Mouse (Mus musculus) heart, embryonic 16.5 days (tissue): ENCODE measurements around the gene Gm44973. TPM values are rescaled to one million over a fixed set of nuclear protein-coding genes. Genes with fewer than 3 reads are reported as not detected.

Experiments used
- ATAC-seq: fragments of 200-750 bp; cut with Nextera tagmentation; replicated peaks from 2 replicates; pipeline ENCODE4 v1.8.0; 2017; ENCODE audit warnings: moderate number of reproducible peaks; ENCODE audit not compliant: insufficient read depth, low FRiP score; ENCODE audit errors: extremely low read depth
- H3K27ac ChIP-seq: fragments of 300-500 bp; sonication (generic); 2 replicates; pipeline ENCODE4 v1.5.1; 2014; ENCODE audit warnings: mild to moderate bottlenecking, low read length, control low read depth, moderate library complexity
- H3K27me3 ChIP-seq: fragments of 300-500 bp; sonication (generic); 2 replicates; pipeline ENCODE4 v1.6.1; 2014; ENCODE audit warnings: low read length, mixed read lengths; ENCODE audit not compliant: control insufficient read depth, insufficient read depth
- H3K36me3 ChIP-seq: fragments of 300-500 bp; sonication (generic); 2 replicates; pipeline ENCODE4 v1.6.1; 2014; ENCODE audit not compliant: control insufficient read depth, insufficient read depth
- H3K4me1 ChIP-seq: fragments of 300-500 bp; sonication (generic); 2 replicates; pipeline ENCODE4 v1.6.1; 2014; ENCODE audit warnings: low read length, mixed read lengths; ENCODE audit not compliant: control insufficient read depth, insufficient read depth
- H3K4me2 ChIP-seq: fragments of 300-500 bp; sonication (generic); 2 replicates; pipeline ENCODE4 v1.6.1; 2014; ENCODE audit warnings: low read depth, mild to moderate bottlenecking, control low read depth, low read length
- H3K4me3 ChIP-seq: fragments of 300-500 bp; sonication (generic); 2 replicates; pipeline ENCODE4 v1.5.1; 2014; ENCODE audit warnings: mild to moderate bottlenecking, control low read depth, low read length
- H3K9ac ChIP-seq: fragments of 300-500 bp; sonication (generic); 2 replicates; pipeline ENCODE4 v1.6.1; 2014; ENCODE audit warnings: low read length, control low read depth
- H3K9me3 ChIP-seq: fragments of 300-500 bp; sonication (generic); replicated peaks from 2 replicates; pipeline ENCODE4 v1.6.1; 2016; ENCODE audit warnings: low read length; ENCODE audit not compliant: control insufficient read depth
- WGBS: fragments of 180-500 bp; shearing (Covaris S2); extraction: QIAGEN DNeasy Blood & Tissue Kit; methylation state at CpG from one replicate; pipeline ENCODE4 v1.1.7; 2014; 5-methylcytosine and 5-hydroxymethylcytosine counted together
- polyA plus RNA-seq: library from polyadenylated mRNA; unstranded; fragments of >200 nt; fragmentation: Nextera tagmentation; extraction: Ambion mirVana; gene quantifications from 2 replicates; pipeline ENCODE4 v1.2.1, GENCODE M21; 2015

The Gm44973 gene
- 0.95 TPM in 1 of 2 replicates, not detected in the other for polyA plus RNA-seq

DNA sequence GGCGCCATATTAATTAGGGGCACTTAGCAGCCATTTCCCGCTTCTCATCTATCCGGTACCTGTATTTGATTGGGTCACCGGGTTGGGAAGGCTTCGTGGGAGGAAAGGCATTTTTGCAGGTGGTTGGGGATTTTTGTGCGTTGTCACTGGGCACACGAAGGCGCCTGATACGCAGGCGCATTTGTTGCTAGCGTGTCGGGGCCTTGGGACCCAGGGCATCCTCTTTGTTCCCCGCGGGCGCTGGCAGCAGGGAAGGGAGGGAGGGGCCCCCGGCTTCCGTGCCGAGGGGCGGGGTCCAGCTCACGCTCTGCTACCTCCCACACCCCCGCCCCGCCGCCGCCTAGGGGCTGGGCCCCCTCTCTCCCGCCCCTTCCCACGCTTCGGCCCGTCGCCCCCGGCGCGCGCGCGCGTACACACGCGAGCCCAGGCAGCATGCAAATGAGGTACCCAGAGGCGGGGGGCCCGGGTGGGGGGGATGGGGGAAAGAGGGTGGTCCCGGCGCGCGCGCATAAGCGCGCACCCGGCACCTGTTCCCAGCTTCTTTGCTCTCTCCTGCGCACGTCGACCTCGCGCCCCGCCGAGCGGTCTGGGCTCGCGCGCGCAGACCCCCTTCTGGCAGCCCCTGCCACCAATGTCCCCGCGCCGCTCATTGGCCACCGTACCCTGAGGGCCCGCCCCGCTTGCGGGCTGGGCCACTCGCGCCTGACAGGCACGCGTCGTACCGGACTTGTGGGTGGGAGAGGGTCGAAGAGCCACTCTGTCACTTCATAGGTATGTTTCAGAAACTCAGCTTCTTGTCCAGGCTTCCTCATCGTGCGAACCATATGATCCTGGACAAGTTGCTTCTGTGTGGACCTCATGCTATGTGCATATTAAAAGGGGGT, at the start of gene Gm44973:
Gene Gm44973, plus strand, starts transcription at position 379 of the 884 bp plus-strand sequence.
- peaks cover 25% of the 10 kb centered on the region for H3K36me3 ChIP-seq
- peak within 1 kb of the TSS; percentile 84 for H3K4me2 ChIP-seq
- H3K9me3 ChIP-seq: 0 out of 2 replicates have a peak, but pooled peaks cover 2% of the 10 kb centered on the region
- H3K27me3 ChIP-seq: no peaks in the 10 kb centered on the region
- peak; percentile 77 for ATAC-seq
- H3K27ac ChIP-seq: peak within 1 kb of the TSS; percentile 99
- peak within 1 kb of the TSS; percentile 94 for H3K9ac ChIP-seq
- H3K4me1 ChIP-seq: peaks cover 9% of the 10 kb centered on the region
- WGBS: under 1% methylated on average over 62 of the region's 76 CpGs
- H3K4me3 ChIP-seq: peak within 1 kb of the TSS; percentile 88

DNA sequence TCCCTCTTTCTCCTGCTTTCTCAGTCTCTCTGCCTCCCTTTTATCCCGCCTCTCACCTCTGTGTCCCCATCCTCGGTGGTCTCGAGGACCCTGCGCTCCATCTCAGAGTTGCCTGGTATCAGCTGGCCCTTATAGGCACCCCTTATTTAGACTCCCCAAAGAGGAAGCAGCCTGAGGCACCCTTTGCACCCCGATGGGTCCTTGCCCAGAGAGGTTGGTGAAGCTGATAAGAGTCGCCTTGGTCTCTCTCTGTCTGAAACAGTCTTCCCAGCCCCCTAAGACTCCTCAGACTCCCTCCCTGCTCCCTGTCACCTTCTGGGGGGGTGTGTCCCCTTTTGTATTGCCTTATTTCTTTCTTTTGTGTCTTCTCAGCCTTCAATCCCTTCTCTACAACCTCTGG, 44.2 kb upstream of the Gm44973 start, which contains the start of gene Sbk3:
Gene Sbk3, minus strand, starts transcription at position 101 of the 400 bp plus-strand sequence.
- H3K9ac ChIP-seq: 0 out of 2 replicates have a peak within 1 kb of the TSS, but pooled peaks have one; percentile 18
- no peak within 1 kb of the TSS for H3K4me2 ChIP-seq

DNA sequence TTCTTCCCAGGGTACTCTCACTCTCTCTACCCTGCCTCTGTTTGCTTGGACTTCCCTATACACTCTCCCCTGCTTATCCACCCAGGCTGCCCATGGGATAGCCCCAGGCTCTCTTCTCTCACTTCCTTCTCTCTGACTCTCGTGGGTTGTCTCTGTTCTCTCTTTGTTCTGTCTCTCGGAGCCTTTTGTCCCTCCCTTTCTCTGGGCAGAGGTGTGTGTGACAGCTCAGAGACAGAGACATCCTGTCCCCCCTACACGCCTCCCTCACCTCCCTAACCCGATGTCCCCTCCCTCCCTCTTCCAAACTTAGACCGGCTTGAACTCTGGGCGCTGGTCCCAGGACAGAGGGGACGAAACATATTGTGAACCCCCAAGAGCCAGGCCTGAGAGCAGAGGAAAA, 43.6 kb upstream of the Gm44973 start:
- H3K9me3 ChIP-seq: no peaks in the 10 kb centered on the region
- WGBS: 20% methylated on average over 7 of the region's 7 CpGs
- 0 out of 2 replicates have a peak overlapping the region, but pooled peaks have one; percentile 18 for H3K9ac ChIP-seq
- no peak; the same call in 1 of the 2 replicates for ATAC-seq
- peak overlapping the region; percentile 61 for H3K27ac ChIP-seq
- H3K36me3 ChIP-seq: no peaks in the 10 kb centered on the region
- peaks cover 9% of the 10 kb centered on the region for H3K4me1 ChIP-seq
- no peaks in the 10 kb centered on the region for H3K27me3 ChIP-seq
- no peak overlapping the region for H3K4me3 ChIP-seq
- no peak overlapping the region for H3K4me2 ChIP-seq

More for the DNA sequence above, 44.2 kb upstream of the Gm44973 start, which contains the start of gene Sbk3:
- Histone ChIP-seq H3K27ac (peak within 1 kb of the TSS; percentile 61), H3K36me3 (no peaks in the 10 kb centered on the region), H3K9me3 (no peaks in the 10 kb centered on the region), H3K4me3 (no peak within 1 kb of the TSS), H3K4me1 (peaks cover 9% of the 10 kb centered on the region), H3K27me3 (no peaks in the 10 kb centered on the region)
- no peak for ATAC-seq
- 36% methylated on average over 6 of the region's 6 CpGs for WGBS

DNA sequence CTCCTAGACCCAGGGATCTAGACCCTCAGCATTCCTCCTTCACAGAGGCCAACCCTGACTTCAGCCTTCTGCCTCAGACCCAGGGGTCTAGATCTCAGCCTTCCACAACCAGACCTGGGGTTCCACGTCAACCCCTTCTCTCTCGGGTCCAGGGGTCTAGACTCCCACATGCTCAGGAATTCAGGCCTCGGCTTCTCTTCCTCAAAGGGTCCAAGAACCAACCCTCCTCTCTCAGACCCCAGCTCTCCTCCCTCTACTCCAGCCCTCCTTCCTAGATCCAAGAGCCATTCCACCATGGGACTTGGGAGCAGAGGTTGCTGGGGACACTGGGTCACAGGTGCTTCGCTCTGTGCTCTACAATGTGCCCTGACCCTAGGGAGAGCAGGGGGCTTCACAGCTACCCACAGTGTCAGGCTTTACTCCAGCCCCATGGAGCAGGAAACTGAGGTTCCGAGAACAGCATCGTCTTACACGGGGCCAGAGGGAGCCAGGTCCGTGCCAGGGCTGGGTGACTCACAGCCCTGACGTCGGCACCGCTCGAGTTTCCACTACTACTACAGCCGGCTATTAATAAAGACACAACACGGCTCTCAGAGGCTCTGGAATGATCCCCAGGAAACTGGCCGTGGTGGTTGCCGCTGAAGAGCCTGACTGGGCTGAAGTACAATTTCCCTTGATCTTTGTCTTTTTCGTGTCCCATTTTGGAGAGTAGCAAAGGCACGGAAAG, 42.8 kb upstream of the Gm44973 start:
- ATAC-seq: peak; percentile 85
- Histone ChIP-seq H3K9ac (no peak overlapping the region), H3K9me3 (0 out of 2 replicates have a peak, but pooled peaks cover 2% of the 10 kb centered on the region), H3K4me1 (peaks cover 9% of the 10 kb centered on the region), H3K36me3 (no peaks in the 10 kb centered on the region), H3K4me3 (no peak overlapping the region), H3K27me3 (no peaks in the 10 kb centered on the region), H3K27ac (peak overlapping the region; percentile 61), H3K4me2 (no peak overlapping the region)
- WGBS: 35% methylated on average over 18 of the region's 18 CpGs

DNA sequence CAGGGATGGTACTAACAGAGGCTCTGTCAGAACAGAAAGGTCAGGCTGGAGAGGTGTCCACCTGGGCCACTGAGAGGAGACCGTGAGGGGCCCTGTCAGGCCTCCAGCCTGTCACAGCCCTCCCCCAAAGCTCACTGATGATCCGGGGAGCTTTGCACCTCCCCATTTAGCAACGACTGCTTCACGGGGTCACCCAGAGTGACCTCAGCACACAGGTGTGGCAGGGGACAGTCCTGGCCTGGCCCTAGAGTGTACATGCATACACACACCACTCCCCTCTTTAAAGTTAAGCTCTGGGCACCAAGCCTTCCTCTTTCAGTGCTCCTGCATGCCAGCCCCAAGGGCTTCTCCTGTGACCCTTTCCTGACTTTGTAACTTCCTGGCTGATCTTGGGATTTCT, 39.8 kb upstream of the Gm44973 start:
- no peak for ATAC-seq
- Histone ChIP-seq H3K27me3 (no peaks in the 10 kb centered on the region), H3K9me3 (0 out of 2 replicates have a peak, but pooled peaks cover 2% of the 10 kb centered on the region), H3K36me3 (no peaks in the 10 kb centered on the region), H3K9ac (no peak overlapping the region), H3K4me1 (peaks cover 9% of the 10 kb centered on the region), H3K4me3 (no peak overlapping the region), H3K4me2 (no peak overlapping the region), H3K27ac (no peak overlapping the region)
- 53% methylated on average over 4 of the region's 4 CpGs for WGBS

DNA sequence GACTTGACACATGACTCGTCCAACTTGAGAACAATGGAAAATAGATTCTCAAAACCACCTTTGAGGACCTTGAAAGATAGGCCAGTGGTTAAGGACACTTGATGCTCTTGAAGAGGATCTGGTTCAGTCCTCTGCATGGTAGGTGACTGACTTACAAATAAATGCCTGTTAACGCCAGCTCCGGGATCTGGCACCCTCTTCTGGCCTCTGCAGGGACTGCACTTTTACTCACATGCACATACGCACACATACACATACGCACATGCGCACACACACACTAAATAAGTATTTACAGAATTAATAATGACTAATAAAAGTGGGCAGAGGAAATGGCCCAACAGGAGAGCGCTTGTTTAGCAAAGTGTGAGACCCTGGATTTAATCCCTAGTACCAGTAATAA, 38.5 kb upstream of the Gm44973 start:
- H3K9me3 ChIP-seq: 0 out of 2 replicates have a peak, but pooled peaks cover 2% of the 10 kb centered on the region
- no peak overlapping the region for H3K4me2 ChIP-seq
- H3K4me1 ChIP-seq: peaks cover 7% of the 10 kb centered on the region
- H3K36me3 ChIP-seq: no peaks in the 10 kb centered on the region
- 87% methylated on average over 7 of the region's 7 CpGs for WGBS
- no peak overlapping the region for H3K9ac ChIP-seq
- H3K4me3 ChIP-seq: no peak overlapping the region
- ATAC-seq: no peak
- H3K27ac ChIP-seq: no peak overlapping the region
- no peaks in the 10 kb centered on the region for H3K27me3 ChIP-seq

DNA sequence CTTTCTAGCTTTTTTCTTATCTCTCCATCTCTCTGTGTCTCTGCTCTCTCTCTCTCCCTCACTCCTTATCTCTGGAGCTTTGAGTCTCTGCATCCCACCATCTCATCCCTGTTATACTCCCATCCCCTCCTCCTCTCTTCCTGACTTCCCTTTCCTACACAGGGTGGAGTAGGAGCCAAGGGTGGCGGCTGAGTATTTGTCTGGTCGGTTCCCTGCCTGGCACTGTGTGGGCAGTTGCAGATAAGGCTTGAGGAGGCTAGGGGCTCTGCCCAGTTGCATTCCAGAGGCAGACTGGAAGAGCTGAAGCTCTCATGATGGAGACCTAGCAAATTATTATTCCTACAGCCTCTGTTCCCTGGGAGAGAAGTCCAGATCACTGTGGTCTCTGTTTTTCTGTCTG, 27.0 kb upstream of the Gm44973 start:
- no peak for ATAC-seq
- H3K4me1 ChIP-seq: no peaks in the 10 kb centered on the region
- 0 out of 2 replicates have a peak, but pooled peaks cover 2% of the 10 kb centered on the region for H3K9me3 ChIP-seq
- H3K36me3 ChIP-seq: peaks cover 14% of the 10 kb centered on the region
- 29% methylated on average over 2 of the region's 2 CpGs for WGBS
- H3K4me2 ChIP-seq: no peak overlapping the region
- no peaks in the 10 kb centered on the region; the same call in 1 of the 2 replicates for H3K27me3 ChIP-seq
- no peak overlapping the region for H3K4me3 ChIP-seq
- H3K27ac ChIP-seq: no peak overlapping the region
- no peak overlapping the region for H3K9ac ChIP-seq

DNA sequence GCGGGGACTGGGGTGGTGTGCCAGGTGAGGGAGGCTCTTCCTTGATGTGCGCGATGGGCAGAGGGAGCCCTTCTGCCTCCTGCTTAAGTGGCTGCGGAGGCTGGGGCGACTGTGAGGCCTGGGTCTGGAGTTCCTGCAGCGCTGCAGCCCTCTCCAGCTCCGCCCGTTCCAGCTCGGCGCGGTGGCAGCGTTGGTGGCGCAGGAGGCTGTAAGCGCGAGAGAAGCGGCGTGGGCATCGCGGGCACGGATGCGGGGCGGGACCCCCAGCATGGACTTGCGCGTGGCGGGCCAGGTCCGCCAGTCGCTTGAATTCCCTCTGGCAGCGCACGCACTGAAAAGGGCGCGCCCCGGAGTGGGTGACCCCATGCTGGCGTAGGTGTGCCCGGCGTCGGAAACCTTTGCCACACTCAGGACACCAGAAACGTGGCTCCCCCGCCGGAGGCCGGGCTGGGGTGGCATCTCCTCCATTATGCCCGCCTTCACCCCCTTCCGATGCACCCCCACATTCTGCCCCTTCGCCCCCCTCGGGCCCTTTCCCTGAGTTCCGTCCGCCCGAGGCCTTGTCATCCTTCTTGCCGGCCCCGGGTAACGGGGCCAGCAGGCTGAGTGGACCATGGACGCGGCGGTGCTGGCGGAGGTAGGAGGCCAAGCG, 21.8 kb upstream of the Gm44973 start:
- 47% methylated on average over 55 of the region's 55 CpGs for WGBS
- 0 out of 2 replicates have a peak overlapping the region, but pooled peaks have one; percentile 32 for H3K9ac ChIP-seq
- peak overlapping the region; percentile 1; the same call in 1 of the 2 replicates for H3K4me3 ChIP-seq
- 0 out of 2 replicates have a peak, but pooled peaks cover 5% of the 10 kb centered on the region for H3K9me3 ChIP-seq
- H3K4me2 ChIP-seq: peak overlapping the region; percentile 39
- H3K4me1 ChIP-seq: peaks cover 14% of the 10 kb centered on the region
- H3K36me3 ChIP-seq: peaks cover 18% of the 10 kb centered on the region
- no peak overlapping the region for H3K27ac ChIP-seq
- H3K27me3 ChIP-seq: peaks cover 12% of the 10 kb centered on the region
- no peak for ATAC-seq
